Mouse (Mus musculus): ENCODE data around the gene Rpusd2. TPM values are rescaled to one million over a fixed set of nuclear protein-coding genes. Genes with fewer than 3 reads are reported as not detected.
"Not testable (repeated sequence)": the region's sequence is repeated elsewhere in the genome, so short reads cannot be mapped to it uniquely, and the experiment has no call there.

Gene Rpusd2
- polyA plus RNA-seq, 1 experiment from 2014 or later: 6.0 TPM

DNA sequence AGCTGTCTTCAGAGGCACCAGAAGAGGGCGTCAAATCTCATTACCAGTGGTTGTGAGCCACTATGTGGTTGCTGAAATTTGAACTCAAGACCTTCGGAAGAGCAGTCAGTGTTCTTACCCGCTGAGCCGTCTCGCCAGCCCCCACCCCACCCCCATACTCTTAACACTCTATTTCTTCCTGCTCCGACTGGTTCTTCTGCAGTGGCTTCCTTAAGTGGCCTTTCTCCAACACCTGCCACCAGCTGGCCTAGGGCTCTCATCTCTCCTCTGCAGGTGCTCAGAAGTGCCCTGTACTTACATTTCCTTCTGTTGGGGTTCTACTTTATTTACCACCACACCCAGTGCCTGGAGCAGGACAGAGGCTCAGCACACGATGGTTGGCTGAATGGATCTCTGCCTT, 19.6 kb upstream of the Rpusd2 start:
- WGBS: 61% methylated on average over 7 of the region's 7 CpGs
- no peak overlapping the region for H3K27ac ChIP-seq (ENCODE audit: low read depth, low read length)
- no peak for ATAC-seq (ENCODE audit: low FRiP score, low TSS enrichment)
- H3K4me3 ChIP-seq (ENCODE audit: low read length): no peak overlapping the region
- H3K9me3 ChIP-seq (ENCODE audit: control insufficient read depth, low read length): peaks cover 4% of the 10 kb centered on the region; the same call in 1 of the 2 replicates
- no peak overlapping the region for H3K9ac ChIP-seq (ENCODE audit: low read depth, low read length)
- H3K4me2 ChIP-seq (replicated peaks; ENCODE audit: low read depth, low read length): no peak overlapping the region
- no peaks in the 10 kb centered on the region for H3K27me3 ChIP-seq (ENCODE audit: control insufficient read depth, insufficient read depth, low read length)
- H3K36me3 ChIP-seq (ENCODE audit: control insufficient read depth, insufficient read depth, low read length): peaks cover 4% of the 10 kb centered on the region
- H3K4me1 ChIP-seq (ENCODE audit: control insufficient read depth, insufficient read depth, low read length): peaks cover 11% of the 10 kb centered on the region; the same call in 1 of the 2 replicates

DNA sequence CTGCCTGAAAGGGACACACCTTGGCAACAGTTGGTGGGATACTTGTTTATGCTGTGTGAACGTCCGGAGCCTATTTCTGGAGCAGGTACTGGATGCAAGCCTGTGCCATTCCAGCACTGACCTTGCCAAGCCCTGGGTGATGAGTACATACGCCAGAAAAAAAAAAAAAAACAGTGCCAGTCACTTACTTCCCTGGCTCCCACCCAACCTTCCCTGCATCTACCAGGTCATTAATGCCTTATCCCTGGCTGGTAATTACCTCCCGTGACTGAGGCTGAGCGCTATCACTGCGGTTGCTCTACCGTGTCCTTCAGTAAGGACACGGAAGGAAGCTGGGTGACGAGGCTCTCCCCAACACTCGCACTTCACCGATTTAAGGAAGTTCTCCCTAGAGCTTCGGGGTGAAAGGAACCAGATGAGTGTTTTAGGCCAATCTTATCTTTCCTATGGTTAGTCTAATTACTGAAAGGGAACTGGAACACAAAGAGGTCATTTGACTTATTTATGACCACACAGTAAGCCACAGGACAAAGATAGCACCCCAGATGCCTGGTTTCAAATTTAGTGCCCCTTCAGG, 18.9 kb upstream of the Rpusd2 start:
- ATAC-seq (ENCODE audit: low FRiP score, low TSS enrichment): no peak
- no peak overlapping the region for H3K27ac ChIP-seq (ENCODE audit: low read depth, low read length)
- no peaks in the 10 kb centered on the region for H3K27me3 ChIP-seq (ENCODE audit: control insufficient read depth, insufficient read depth, low read length)
- no peak overlapping the region for H3K9ac ChIP-seq (ENCODE audit: low read depth, low read length)
- peaks cover 11% of the 10 kb centered on the region; the same call in 1 of the 2 replicates for H3K4me1 ChIP-seq (ENCODE audit: control insufficient read depth, insufficient read depth, low read length)
- no peak overlapping the region for H3K4me2 ChIP-seq (replicated peaks; ENCODE audit: low read depth, low read length)
- peaks cover 4% of the 10 kb centered on the region; the same call in 1 of the 2 replicates for H3K9me3 ChIP-seq (ENCODE audit: control insufficient read depth, low read length)
- H3K4me3 ChIP-seq (ENCODE audit: low read length): no peak overlapping the region
- WGBS: 33% methylated on average over 12 of the region's 12 CpGs
- peaks cover 4% of the 10 kb centered on the region for H3K36me3 ChIP-seq (ENCODE audit: control insufficient read depth, insufficient read depth, low read length)

DNA sequence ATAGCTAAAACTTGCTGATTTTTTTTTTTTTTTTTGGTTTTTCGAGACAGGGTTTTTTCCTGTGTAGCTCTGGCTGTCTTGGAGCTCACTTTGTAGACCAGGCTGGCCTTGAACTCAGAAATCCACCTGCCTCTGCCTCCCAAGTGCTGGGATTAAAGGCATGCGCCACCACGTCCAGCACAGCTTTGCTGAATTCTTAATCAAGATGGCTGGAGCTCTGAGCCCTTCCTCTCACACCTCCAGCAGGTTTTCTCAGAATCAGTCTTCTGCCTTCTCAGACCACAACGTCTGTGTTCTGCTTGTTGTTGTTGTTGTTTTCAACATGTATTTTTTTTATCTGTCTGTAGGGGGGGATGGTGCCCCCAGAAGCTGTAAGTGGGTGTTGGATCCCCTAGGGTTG, 18.3 kb upstream of the Rpusd2 start:
- H3K9ac ChIP-seq (ENCODE audit: low read depth, low read length); H3K27me3 ChIP-seq (ENCODE audit: control insufficient read depth, insufficient read depth, low read length); H3K36me3 ChIP-seq (ENCODE audit: control insufficient read depth, insufficient read depth, low read length); H3K9me3 ChIP-seq (ENCODE audit: control insufficient read depth, low read length); H3K4me3 ChIP-seq (ENCODE audit: low read length); ATAC-seq (ENCODE audit: low FRiP score, low TSS enrichment); H3K27ac ChIP-seq (ENCODE audit: low read depth, low read length); H3K4me2 ChIP-seq (replicated peaks; ENCODE audit: low read depth, low read length): not testable (repeated sequence)
- 87% methylated on average over 4 of the region's 4 CpGs for WGBS
- H3K4me1 ChIP-seq (ENCODE audit: control insufficient read depth, insufficient read depth, low read length): peaks cover 11% of the 10 kb centered on the region; the same call in 1 of the 2 replicates

DNA sequence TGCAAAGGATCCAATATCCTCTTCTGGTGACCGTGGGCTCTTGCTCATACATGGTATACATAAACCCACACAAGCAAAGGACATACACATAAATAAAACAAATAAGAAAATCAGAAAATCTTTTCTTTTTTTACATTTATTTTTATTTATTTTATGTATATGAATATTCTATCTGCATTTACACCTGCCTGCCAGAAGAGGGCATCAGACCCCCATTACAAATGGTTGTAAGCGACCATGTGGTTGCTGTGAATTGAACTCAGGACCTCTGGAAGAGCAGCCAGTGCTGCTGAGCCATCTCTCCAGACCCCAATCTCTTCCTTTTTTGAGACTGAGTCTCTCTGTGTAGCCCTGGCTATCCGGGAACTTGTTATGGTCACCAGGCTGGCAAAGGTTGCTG, 16.9 kb upstream of the Rpusd2 start:
- Histone ChIP-seq H3K9me3 (ENCODE audit: control insufficient read depth, low read length) (peaks cover 4% of the 10 kb centered on the region; the same call in 1 of the 2 replicates), H3K4me2 (replicated peaks; ENCODE audit: low read depth, low read length) (no peak overlapping the region), H3K9ac (ENCODE audit: low read depth, low read length) (no peak overlapping the region), H3K27me3 (ENCODE audit: control insufficient read depth, insufficient read depth, low read length) (no peaks in the 10 kb centered on the region), H3K4me1 (ENCODE audit: control insufficient read depth, insufficient read depth, low read length) (peaks cover 11% of the 10 kb centered on the region; the same call in 1 of the 2 replicates), H3K27ac (ENCODE audit: low read depth, low read length) (no peak overlapping the region), H3K36me3 (ENCODE audit: control insufficient read depth, insufficient read depth, low read length) (peaks cover 22% of the 10 kb centered on the region), H3K4me3 (ENCODE audit: low read length) (no peak overlapping the region)
- ATAC-seq (ENCODE audit: low FRiP score, low TSS enrichment): no peak
- 97% methylated on average over 3 of the region's 3 CpGs for WGBS

DNA sequence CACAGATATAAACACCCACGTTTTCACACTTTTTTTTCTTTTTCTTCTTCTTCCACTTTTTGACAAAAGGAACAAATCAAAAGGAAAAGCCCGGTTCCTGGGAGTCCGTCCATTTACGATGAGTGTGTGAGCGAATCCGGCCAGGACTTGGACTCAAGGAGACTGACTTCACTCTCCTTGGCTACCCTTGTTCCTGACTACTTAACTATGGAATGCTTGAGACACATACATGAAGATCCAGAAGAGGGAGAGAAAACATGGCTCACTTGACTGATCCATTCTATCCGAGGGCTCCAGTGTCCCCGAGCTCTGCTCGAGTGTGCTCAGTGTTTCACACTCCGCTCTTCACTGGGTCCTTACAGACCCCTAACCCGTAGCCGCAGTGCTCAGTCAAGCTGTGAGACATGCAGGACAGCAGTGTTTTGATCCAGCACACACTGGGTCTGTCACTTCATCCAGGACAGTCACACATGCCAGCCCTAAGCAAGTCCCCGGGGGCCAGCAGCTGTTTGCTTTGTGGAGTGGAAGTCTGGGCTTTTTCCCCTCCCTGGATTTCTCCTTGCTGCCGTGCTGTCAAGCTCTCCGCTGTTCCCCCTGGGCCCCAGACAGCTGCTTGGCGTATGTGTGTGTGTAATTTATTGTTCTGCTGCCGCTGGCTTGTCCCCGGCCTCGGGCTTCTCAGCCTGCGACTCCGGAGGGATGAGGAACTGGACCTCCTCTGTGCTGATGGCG, 16.0 kb upstream of the Rpusd2 start:
- ATAC-seq (ENCODE audit: low FRiP score, low TSS enrichment): peak; percentile 68; the same call in 1 of the 2 replicates
- H3K27ac ChIP-seq (ENCODE audit: low read depth, low read length): peak overlapping the region; percentile 71; the same call in 1 of the 2 replicates
- H3K36me3 ChIP-seq (ENCODE audit: control insufficient read depth, insufficient read depth, low read length): peaks cover 22% of the 10 kb centered on the region
- peak overlapping the region; percentile 32; the same call in 1 of the 2 replicates for H3K4me2 ChIP-seq (replicated peaks; ENCODE audit: low read depth, low read length)
- 34% methylated on average over 22 of the region's 22 CpGs for WGBS
- peaks cover 11% of the 10 kb centered on the region; the same call in 1 of the 2 replicates for H3K4me1 ChIP-seq (ENCODE audit: control insufficient read depth, insufficient read depth, low read length)
- no peak overlapping the region for H3K4me3 ChIP-seq (ENCODE audit: low read length)
- H3K27me3 ChIP-seq (ENCODE audit: control insufficient read depth, insufficient read depth, low read length): no peaks in the 10 kb centered on the region
- 0 out of 2 replicates have a peak overlapping the region, but pooled peaks have one; percentile 23 for H3K9ac ChIP-seq (ENCODE audit: low read depth, low read length)
- peaks cover 4% of the 10 kb centered on the region; the same call in 1 of the 2 replicates for H3K9me3 ChIP-seq (ENCODE audit: control insufficient read depth, low read length)

DNA sequence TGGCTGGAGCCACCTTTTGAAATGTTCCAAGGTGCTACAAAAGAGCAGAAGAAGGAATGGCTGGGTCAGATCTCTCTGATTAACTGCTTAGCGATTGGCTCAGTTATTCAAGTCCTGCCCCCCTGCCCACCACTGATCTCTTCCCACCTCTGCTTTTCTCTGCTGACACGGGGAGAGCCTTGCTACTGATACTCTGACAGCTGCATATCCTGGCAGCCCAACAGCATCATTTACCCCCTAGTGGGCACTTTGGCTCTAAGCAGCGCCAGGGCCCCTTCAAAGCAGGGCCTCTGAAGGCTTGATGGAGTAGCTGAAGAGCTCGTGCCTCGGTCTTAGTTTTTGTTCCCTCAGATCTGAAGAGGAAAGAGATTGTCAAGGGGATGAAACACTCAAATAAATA, 15.5 kb upstream of the Rpusd2 start:
- Histone ChIP-seq H3K4me1 (ENCODE audit: control insufficient read depth, insufficient read depth, low read length) (peaks cover 11% of the 10 kb centered on the region; the same call in 1 of the 2 replicates), H3K4me3 (ENCODE audit: low read length) (no peak overlapping the region), H3K36me3 (ENCODE audit: control insufficient read depth, insufficient read depth, low read length) (peaks cover 22% of the 10 kb centered on the region), H3K4me2 (replicated peaks; ENCODE audit: low read depth, low read length) (peak overlapping the region; percentile 32; the same call in 1 of the 2 replicates), H3K9me3 (ENCODE audit: control insufficient read depth, low read length) (peaks cover 4% of the 10 kb centered on the region; the same call in 1 of the 2 replicates), H3K27ac (ENCODE audit: low read depth, low read length) (peak overlapping the region; percentile 71; the same call in 1 of the 2 replicates), H3K27me3 (ENCODE audit: control insufficient read depth, insufficient read depth, low read length) (no peaks in the 10 kb centered on the region), H3K9ac (ENCODE audit: low read depth, low read length) (0 out of 2 replicates have a peak overlapping the region, but pooled peaks have one; percentile 23)
- ATAC-seq (ENCODE audit: low FRiP score, low TSS enrichment): peak; percentile 57; the same call in 1 of the 2 replicates
- 9% methylated on average over 5 of the region's 5 CpGs for WGBS

DNA sequence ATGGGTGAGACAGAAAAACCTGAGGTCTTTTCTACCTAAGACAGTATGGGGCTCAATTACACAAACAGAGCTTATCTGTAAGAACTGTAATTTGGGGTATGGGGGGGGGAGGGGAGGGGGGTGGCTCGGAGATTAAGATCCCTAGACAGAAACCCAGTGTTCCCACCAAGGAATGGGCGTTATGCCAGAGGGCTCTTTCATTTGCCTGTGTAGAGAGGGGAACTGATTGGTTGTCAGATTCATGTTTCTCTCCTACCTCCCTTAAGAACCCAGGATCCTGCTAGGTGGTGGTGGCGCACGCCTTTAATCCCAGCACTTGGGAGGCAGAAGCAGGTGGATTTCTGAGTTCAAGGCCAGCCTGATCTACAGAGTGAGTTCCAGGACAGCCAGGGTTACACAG, 15.1 kb upstream of the Rpusd2 start:
- Histone ChIP-seq H3K36me3 (ENCODE audit: control insufficient read depth, insufficient read depth, low read length) (peaks cover 22% of the 10 kb centered on the region), H3K9ac (ENCODE audit: low read depth, low read length) (0 out of 2 replicates have a peak overlapping the region, but pooled peaks have one; percentile 7), H3K4me1 (ENCODE audit: control insufficient read depth, insufficient read depth, low read length) (peaks cover 11% of the 10 kb centered on the region; the same call in 1 of the 2 replicates), H3K4me3 (ENCODE audit: low read length) (no peak overlapping the region), H3K4me2 (replicated peaks; ENCODE audit: low read depth, low read length) (no peak overlapping the region), H3K27ac (ENCODE audit: low read depth, low read length) (no peak overlapping the region), H3K9me3 (ENCODE audit: control insufficient read depth, low read length) (peaks cover 4% of the 10 kb centered on the region; the same call in 1 of the 2 replicates), H3K27me3 (ENCODE audit: control insufficient read depth, insufficient read depth, low read length) (no peaks in the 10 kb centered on the region)
- no peak for ATAC-seq (ENCODE audit: low FRiP score, low TSS enrichment)
- 62% methylated on average over 4 of the region's 4 CpGs for WGBS

DNA sequence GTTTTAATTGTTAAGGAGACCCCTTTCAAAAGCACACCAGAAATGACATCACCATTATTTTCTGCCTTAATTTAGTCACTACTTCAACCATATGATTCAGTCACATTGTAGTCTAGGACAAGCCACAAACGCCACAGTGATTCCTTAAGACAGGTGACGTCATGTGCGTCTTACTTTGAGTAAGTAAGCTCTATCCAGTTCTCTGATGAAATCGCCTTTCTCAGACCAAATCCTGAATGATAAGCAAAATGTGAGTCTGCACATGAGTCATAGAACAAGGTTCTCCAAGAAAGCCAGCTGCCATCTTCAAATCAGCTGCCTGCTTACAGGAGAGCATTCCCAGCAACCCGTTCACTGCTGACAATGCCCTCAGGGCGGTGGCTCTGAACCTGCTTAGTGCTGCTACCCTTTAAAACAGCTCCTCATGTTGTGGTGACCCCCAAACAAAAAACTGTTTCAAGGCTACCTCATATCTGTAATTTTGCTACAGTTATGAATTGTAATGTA, 11.4 kb upstream of the Rpusd2 start:
- Histone ChIP-seq H3K4me1 (ENCODE audit: control insufficient read depth, insufficient read depth, low read length) (peaks cover 6% of the 10 kb centered on the region; the same call in 1 of the 2 replicates), H3K9me3 (ENCODE audit: control insufficient read depth, low read length) (no peaks in the 10 kb centered on the region), H3K9ac (ENCODE audit: low read depth, low read length) (no peak overlapping the region), H3K27me3 (ENCODE audit: control insufficient read depth, insufficient read depth, low read length) (no peaks in the 10 kb centered on the region), H3K4me3 (ENCODE audit: low read length) (no peak overlapping the region), H3K4me2 (replicated peaks; ENCODE audit: low read depth, low read length) (no peak overlapping the region), H3K27ac (ENCODE audit: low read depth, low read length) (no peak overlapping the region), H3K36me3 (ENCODE audit: control insufficient read depth, insufficient read depth, low read length) (peaks cover 28% of the 10 kb centered on the region)
- WGBS: 92% methylated on average over 6 of the region's 6 CpGs
- ATAC-seq (ENCODE audit: low FRiP score, low TSS enrichment): no peak
